Mouse (Mus musculus): ENCODE results near the gene Endov. TPM values are rescaled to one million over a fixed set of nuclear protein-coding genes. Genes with fewer than 3 reads are reported as not detected.
A peak's percentile ranks its signal among the peaks of the same experiment; 100 is the strongest.

Gene Endov
- polyA plus RNA-seq, 1 experiment: 7.7 TPM

DNA sequence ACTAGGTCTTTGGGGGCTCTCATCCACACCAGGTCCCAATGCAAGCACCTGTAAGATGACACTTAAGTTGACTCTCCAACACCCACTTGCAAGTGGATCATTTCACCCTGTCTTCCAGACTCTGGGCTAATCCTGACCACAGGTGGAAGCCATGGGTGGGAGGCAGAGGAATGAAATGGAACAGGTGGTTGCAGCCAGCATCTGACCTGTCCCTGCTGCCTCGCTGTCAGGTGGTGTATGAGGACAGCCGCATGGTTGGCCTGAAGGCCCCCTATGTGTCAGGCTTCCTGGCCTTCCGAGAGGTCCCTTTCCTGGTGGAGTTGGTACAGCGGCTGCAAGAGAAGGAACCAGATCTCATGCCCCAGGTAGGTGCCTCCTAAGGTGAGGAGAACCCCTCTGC, 8.2 kb downstream of the Endov start:
- TF ChIP-seq CTCF (IDR thresholded peaks at IDR 0.05; ENCODE audit: low read depth, low read length) (no peak), POLR2A (IDR thresholded peaks at IDR 0.05; ENCODE audit: borderline replicate concordance, low read depth, low read length) (no peak)
- Histone ChIP-seq H3K27ac (ENCODE audit: insufficient read depth, low read depth, low read length) (no peak overlapping the region), H3K4me3 (ENCODE audit: insufficient read depth, low read length) (no peak overlapping the region), H3K4me1 (ENCODE audit: control insufficient read depth, insufficient read depth, low read length) (no peaks in the 10 kb centered on the region)

DNA sequence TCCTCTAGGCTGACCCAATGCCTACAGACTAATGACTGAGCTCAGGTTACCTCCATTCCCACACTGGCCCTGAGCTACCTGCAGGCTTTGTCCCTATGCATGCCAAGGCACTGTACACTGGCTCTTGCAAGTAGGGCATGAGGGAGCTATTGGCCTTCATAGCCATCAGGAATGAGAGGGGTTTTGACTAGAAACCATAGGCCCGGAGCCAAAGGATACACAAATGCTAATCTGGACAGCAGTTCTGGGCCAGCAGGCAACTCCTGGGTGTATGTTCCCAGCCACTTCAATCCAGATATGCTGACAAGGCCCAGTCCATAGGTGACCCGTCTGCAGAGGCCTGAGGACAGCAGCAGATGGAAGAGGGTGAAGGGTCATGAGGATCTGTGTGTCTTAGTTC, 8.9 kb downstream of the Endov start:
- H3K27ac ChIP-seq (ENCODE audit: insufficient read depth, low read depth, low read length): no peak overlapping the region
- no peaks in the 10 kb centered on the region for H3K4me1 ChIP-seq (ENCODE audit: control insufficient read depth, insufficient read depth, low read length)
- no peak overlapping the region for H3K4me3 ChIP-seq (ENCODE audit: insufficient read depth, low read length)
- TF ChIP-seq CTCF (IDR thresholded peaks at IDR 0.05; ENCODE audit: low read depth, low read length): no peak
- no peak for TF ChIP-seq POLR2A (IDR thresholded peaks at IDR 0.05; ENCODE audit: borderline replicate concordance, low read depth, low read length)

DNA sequence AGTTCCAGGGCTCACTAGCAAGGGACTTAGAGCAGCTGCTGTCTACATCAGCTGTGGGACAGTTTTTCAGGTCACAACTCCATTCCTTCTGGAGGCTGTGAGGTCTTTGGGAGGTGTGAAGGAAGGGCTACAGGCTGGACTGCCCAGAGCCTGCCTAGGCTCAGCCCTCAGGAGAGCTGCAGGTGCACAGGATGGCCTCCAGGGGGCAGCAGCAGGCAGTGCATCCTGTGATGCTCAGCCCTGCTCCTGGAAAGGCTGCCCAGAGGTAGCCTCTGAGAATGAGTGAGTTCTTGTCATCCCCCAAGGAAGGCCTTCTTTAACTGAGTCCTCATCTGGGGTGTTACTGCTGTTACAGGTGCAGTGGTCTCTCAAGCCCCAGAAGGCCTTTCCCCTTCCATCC, 12.5 kb downstream of the Endov start:
- H3K4me1 ChIP-seq (ENCODE audit: control insufficient read depth, insufficient read depth, low read length): no peaks in the 10 kb centered on the region
- H3K4me3 ChIP-seq (ENCODE audit: insufficient read depth, low read length): no peak overlapping the region
- H3K27ac ChIP-seq (ENCODE audit: insufficient read depth, low read depth, low read length): no peak overlapping the region
- TF ChIP-seq POLR2A (IDR thresholded peaks at IDR 0.05; ENCODE audit: borderline replicate concordance, low read depth, low read length) (no peak), CTCF (IDR thresholded peaks at IDR 0.05; ENCODE audit: low read depth, low read length) (peak; percentile 78)

DNA sequence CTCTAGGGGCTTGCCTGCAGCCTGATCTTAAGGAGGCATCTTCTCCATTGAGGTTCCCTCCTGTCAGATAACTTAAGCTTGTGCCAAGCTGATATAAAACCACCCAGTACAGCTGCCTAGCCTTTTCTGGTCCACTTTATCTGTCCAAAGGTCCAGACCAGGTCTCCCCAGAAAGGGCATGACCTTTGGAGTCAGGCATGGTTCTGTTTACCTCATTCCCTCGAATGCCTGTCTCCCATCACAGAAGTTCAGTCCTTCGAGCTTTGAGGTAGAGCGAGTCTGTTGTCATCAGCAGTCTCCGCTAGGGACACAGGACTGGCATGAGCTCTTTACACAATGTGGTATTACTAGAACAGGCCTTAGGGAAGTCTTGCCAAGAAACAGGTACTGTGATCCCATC, 15.2 kb downstream of the Endov start:
- Histone ChIP-seq H3K4me1 (ENCODE audit: control insufficient read depth, insufficient read depth, low read length) (no peaks in the 10 kb centered on the region), H3K4me3 (ENCODE audit: insufficient read depth, low read length) (no peak overlapping the region), H3K27ac (ENCODE audit: insufficient read depth, low read depth, low read length) (no peak overlapping the region)
- TF ChIP-seq POLR2A (IDR thresholded peaks at IDR 0.05; ENCODE audit: borderline replicate concordance, low read depth, low read length) (no peak), CTCF (IDR thresholded peaks at IDR 0.05; ENCODE audit: low read depth, low read length) (no peak)

DNA sequence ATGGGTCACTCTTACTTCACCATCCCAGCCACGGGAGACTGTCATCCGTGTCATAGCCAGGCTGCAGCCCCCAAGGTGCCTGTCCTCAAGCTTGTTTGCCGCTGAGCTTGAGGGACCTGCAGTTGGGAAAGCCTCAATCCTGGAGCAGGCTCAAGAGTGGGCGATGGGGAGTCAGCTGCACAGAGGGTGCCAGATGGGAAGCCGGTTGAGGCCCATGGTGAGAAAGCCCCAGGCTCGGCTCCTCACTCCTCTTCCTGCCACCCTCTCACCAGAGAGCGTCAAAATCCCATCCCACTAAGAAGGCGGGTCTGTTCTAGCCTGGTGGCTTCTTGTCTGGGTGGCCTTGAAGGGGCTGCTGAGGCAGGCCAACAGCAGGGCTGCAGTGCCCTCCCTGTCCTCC, 16.6 kb downstream of the Endov start:
- no peaks in the 10 kb centered on the region for H3K4me1 ChIP-seq (ENCODE audit: control insufficient read depth, insufficient read depth, low read length)
- TF ChIP-seq CTCF (IDR thresholded peaks at IDR 0.05; ENCODE audit: low read depth, low read length): no peak
- no peak for TF ChIP-seq POLR2A (IDR thresholded peaks at IDR 0.05; ENCODE audit: borderline replicate concordance, low read depth, low read length)
- no peak overlapping the region for H3K4me3 ChIP-seq (ENCODE audit: insufficient read depth, low read length)
- no peak overlapping the region for H3K27ac ChIP-seq (ENCODE audit: insufficient read depth, low read depth, low read length)

DNA sequence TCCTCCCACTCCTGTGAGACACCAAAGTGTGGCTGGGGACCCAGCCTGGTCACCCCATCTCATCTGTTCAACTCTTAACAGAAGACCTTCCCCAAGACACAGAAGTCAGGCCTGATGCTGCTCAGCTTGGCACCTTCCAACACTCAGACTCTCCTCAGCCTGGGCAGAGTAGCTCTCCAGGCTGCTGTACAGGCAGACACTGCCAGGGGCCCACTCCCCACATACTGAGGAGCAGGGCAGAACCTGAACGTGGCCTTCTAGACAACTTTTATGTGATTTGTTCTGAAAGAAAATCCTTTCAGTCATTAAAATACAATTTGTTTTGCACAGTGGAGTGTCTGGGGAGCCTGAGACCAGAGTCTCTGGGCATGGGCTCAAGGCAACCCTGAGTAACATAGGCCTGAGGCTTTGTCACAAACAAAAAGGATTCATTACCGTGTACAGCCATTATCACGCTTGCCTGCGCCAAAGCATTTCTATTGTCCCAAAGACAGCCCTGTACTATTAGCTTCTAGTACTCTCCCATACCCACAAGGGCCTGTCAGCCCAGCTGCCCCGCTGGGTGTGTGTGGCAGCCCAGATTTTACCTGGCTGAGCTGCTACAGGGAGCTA, 18.1 kb downstream of the Endov start:
- Histone ChIP-seq H3K4me1 (ENCODE audit: control insufficient read depth, insufficient read depth, low read length) (no peaks in the 10 kb centered on the region), H3K4me3 (ENCODE audit: insufficient read depth, low read length) (no peak overlapping the region), H3K27ac (ENCODE audit: insufficient read depth, low read depth, low read length) (no peak overlapping the region)
- TF ChIP-seq CTCF (IDR thresholded peaks at IDR 0.05; ENCODE audit: low read depth, low read length) (no peak), POLR2A (IDR thresholded peaks at IDR 0.05; ENCODE audit: borderline replicate concordance, low read depth, low read length) (no peak)

DNA sequence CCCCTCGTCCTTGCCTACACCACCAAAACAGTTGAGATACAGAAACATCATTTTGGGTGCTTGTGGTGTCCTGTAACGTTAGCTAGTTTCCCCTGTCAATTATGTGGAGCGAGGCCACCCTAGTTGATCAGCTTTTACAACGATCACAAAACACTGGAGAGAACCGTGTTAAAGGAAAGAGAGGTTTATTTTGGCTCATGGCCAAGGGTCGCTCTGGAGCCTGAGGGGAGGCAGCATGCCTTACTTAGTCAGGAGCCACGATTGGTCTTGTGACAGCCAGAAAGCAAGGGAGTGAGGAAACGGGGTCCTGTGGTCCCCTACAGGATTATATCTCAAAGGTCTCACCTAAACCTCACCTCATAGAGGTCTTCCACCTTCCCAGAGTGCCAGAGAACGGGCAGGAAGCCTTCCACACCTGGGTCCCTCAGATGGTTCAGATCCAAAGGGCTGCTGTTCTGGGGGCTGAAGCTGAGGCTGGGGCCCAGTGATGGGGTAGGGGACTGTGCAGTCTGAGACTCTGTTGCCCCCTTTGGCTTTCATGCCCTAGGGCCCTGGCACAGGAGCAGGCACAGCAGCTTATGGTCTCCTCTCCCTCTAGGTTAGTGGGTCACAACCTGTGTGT, 22.0 kb downstream of the Endov start:
- no peaks in the 10 kb centered on the region for H3K4me1 ChIP-seq (ENCODE audit: control insufficient read depth, insufficient read depth, low read length)
- TF ChIP-seq POLR2A (IDR thresholded peaks at IDR 0.05; ENCODE audit: borderline replicate concordance, low read depth, low read length) (no peak), CTCF (IDR thresholded peaks at IDR 0.05; ENCODE audit: low read depth, low read length) (no peak)
- H3K4me3 ChIP-seq (ENCODE audit: insufficient read depth, low read length): no peak overlapping the region
- H3K27ac ChIP-seq (ENCODE audit: insufficient read depth, low read depth, low read length): no peak overlapping the region

DNA sequence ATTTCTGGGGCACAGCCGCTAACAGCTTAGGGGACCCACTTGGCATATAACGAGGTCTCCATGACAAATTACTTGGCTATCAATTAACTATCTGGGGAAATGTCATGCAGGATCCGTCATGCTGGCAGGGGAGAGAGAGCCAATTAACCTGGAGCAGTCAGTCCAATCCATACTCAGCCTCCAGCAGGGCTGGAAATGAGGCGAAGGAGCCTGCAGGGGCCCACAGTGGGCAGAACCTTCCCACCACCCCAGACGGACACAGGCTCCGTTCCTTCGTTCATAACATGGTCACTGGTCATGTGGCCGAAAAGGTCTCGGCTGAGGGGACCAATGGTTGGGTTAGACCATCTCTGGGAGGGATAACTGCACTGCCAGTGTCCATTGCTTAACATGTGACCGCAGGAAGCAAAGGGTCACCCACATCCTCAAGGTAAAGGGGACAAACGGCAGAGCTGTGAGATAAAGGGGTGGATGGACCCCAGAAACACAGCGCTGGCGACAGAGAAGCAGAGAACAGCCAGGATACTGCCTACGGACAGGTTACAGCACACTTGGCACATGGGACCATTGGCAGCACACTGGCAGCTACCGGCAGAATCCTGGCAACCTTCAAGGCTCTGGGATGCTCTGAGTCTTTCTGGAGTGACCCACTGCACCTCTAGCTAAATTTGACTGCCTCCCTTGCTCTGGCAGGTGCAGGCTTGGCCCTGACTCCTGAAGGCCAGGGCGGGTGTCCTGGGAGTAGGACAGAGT, 23.1 kb downstream of the Endov start:
- TF ChIP-seq CTCF (IDR thresholded peaks at IDR 0.05; ENCODE audit: low read depth, low read length) (no peak), POLR2A (IDR thresholded peaks at IDR 0.05; ENCODE audit: borderline replicate concordance, low read depth, low read length) (no peak)
- no peak overlapping the region for H3K4me3 ChIP-seq (ENCODE audit: insufficient read depth, low read length)
- no peaks in the 10 kb centered on the region for H3K4me1 ChIP-seq (ENCODE audit: control insufficient read depth, insufficient read depth, low read length)

DNA sequence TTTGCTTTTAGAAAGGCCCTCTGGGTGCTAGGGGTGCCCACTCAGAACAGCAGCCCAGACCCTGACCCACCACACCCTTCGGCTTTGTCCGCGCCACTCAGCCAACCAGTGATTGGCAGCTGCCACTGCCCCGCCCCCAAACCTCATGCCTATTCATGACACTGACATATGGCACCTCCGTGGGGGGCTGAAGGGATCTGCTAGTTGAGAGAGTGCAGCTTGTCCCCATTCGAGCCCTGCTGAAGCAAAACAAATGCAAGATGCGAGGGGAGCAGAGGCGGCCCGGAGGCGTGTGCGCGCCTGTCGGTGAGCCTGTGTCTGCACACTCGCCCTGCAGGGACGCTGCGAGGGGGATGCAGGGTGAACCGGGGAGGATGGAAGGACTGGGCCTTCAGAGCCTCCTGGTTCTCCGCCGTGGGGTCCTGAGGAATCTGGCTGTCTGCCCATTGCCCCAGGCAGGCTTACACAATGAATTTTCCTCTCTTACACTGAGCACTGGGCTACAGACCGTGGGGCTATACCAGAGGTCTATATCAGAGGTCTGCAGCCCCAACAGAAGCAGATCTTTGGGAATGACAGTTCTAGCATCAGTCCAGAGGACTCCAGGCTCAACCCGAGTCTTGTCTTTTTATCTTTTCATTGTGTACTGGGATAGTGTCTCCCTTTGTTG, 24.0 kb downstream of the Endov start:
- Histone ChIP-seq H3K4me1 (ENCODE audit: control insufficient read depth, insufficient read depth, low read length) (no peaks in the 10 kb centered on the region), H3K27ac (ENCODE audit: insufficient read depth, low read depth, low read length) (no peak overlapping the region), H3K4me3 (ENCODE audit: insufficient read depth, low read length) (no peak overlapping the region)
- TF ChIP-seq CTCF (IDR thresholded peaks at IDR 0.05; ENCODE audit: low read depth, low read length): no peak
- no peak for TF ChIP-seq POLR2A (IDR thresholded peaks at IDR 0.05; ENCODE audit: borderline replicate concordance, low read depth, low read length)

More for the DNA sequence above, 23.1 kb downstream of the Endov start:
- H3K27ac ChIP-seq (ENCODE audit: insufficient read depth, low read depth, low read length): no peak overlapping the region
